Mouse (Mus musculus): Measurements from ENCODE around the gene Nt5c1a. TPM values are rescaled to one million over a fixed set of nuclear protein-coding genes. Genes with fewer than 3 reads are reported as not detected.

Gene Nt5c1a
- total RNA-seq, 1 experiment from 2014 or later, result not detected

- no peak for ATAC-seq (ENCODE audit: extremely low read depth, insufficient number of reproducible peaks, low FRiP score, poor library complexity, severe bottlenecking)
These were observed 6.0 kb downstream of the Nt5c1a start for GRCm38 (mm10) chr4:123207337-123207736.

- ATAC-seq (ENCODE audit: extremely low read depth, insufficient number of reproducible peaks, low FRiP score, poor library complexity, severe bottlenecking), result no peak
These were observed 9.7 kb downstream of the Nt5c1a start for GRCm38 (mm10) chr4:123210996-123211395.

- no peak for ATAC-seq (ENCODE audit: extremely low read depth, insufficient number of reproducible peaks, low FRiP score, poor library complexity, severe bottlenecking)
These were observed 10.1 kb downstream of the Nt5c1a start for GRCm38 (mm10) chr4:123211453-123211852.

- no peak for ATAC-seq (ENCODE audit: extremely low read depth, insufficient number of reproducible peaks, low FRiP score, poor library complexity, severe bottlenecking)
These were observed 11.0 kb downstream of the Nt5c1a start for GRCm38 (mm10) chr4:123212330-123212729.

GRCm38 (mm10) chr4:123213975-123214374 lies 12.7 kb downstream of the Nt5c1a start:
- no peak for ATAC-seq (ENCODE audit: extremely low read depth, insufficient number of reproducible peaks, low FRiP score, poor library complexity, severe bottlenecking)

- ATAC-seq (ENCODE audit: extremely low read depth, insufficient number of reproducible peaks, low FRiP score, poor library complexity, severe bottlenecking), result no peak
These were observed 14.1 kb downstream of the Nt5c1a start for GRCm38 (mm10) chr4:123215367-123215766.

- ATAC-seq (ENCODE audit: extremely low read depth, insufficient number of reproducible peaks, low FRiP score, poor library complexity, severe bottlenecking), result no peak
These were observed 15.5 kb downstream of the Nt5c1a start for GRCm38 (mm10) chr4:123216782-123217181.

- no peak for ATAC-seq (ENCODE audit: extremely low read depth, insufficient number of reproducible peaks, low FRiP score, poor library complexity, severe bottlenecking)
These were observed 18.5 kb downstream of the Nt5c1a start for GRCm38 (mm10) chr4:123219720-123220357.

- ATAC-seq (ENCODE audit: extremely low read depth, insufficient number of reproducible peaks, low FRiP score, poor library complexity, severe bottlenecking), result no peak
These were observed 19.3 kb downstream of the Nt5c1a start for GRCm38 (mm10) chr4:123220637-123221036.

- ATAC-seq (ENCODE audit: extremely low read depth, insufficient number of reproducible peaks, low FRiP score, poor library complexity, severe bottlenecking), result no peak
These were observed 22.0 kb downstream of the Nt5c1a start for GRCm38 (mm10) chr4:123223309-123223708.

GRCm38 (mm10) chr4:123225718-123226403 lies 24.6 kb downstream of the Nt5c1a start:
- no peak for ATAC-seq (ENCODE audit: extremely low read depth, insufficient number of reproducible peaks, low FRiP score, poor library complexity, severe bottlenecking)

- no peak for ATAC-seq (ENCODE audit: extremely low read depth, insufficient number of reproducible peaks, low FRiP score, poor library complexity, severe bottlenecking)
These were observed 26.4 kb downstream of the Nt5c1a start for GRCm38 (mm10) chr4:123227707-123228106.

GRCm38 (mm10) chr4:123228270-123228669 lies 27.0 kb downstream of the Nt5c1a start:
- ATAC-seq (ENCODE audit: extremely low read depth, insufficient number of reproducible peaks, low FRiP score, poor library complexity, severe bottlenecking), result no peak

- no peak for ATAC-seq (ENCODE audit: extremely low read depth, insufficient number of reproducible peaks, low FRiP score, poor library complexity, severe bottlenecking)
These were observed 27.9 kb downstream of the Nt5c1a start for GRCm38 (mm10) chr4:123229166-123229565.

- no peak for ATAC-seq (ENCODE audit: extremely low read depth, insufficient number of reproducible peaks, low FRiP score, poor library complexity, severe bottlenecking)
These were observed 31.5 kb downstream of the Nt5c1a start for GRCm38 (mm10) chr4:123232841-123233240.

- ATAC-seq (ENCODE audit: extremely low read depth, insufficient number of reproducible peaks, low FRiP score, poor library complexity, severe bottlenecking), result no peak
These were observed 32.3 kb downstream of the Nt5c1a start, which contains the start of gene Heyl for GRCm38 (mm10) chr4:123233492-123234084. Heyl (plus strand) TSS chr4:123233556.

- ATAC-seq (ENCODE audit: extremely low read depth, insufficient number of reproducible peaks, low FRiP score, poor library complexity, severe bottlenecking), result no peak
These were observed 34.6 kb downstream of the Nt5c1a start for GRCm38 (mm10) chr4:123235835-123236430.

- no peak for ATAC-seq (ENCODE audit: extremely low read depth, insufficient number of reproducible peaks, low FRiP score, poor library complexity, severe bottlenecking)
These were observed 35.2 kb downstream of the Nt5c1a start for GRCm38 (mm10) chr4:123236431-123237031.
